Mouse (Mus musculus): ENCODE measurements around the gene Ybx3. TPM values are rescaled to one million over a fixed set of nuclear protein-coding genes. Genes with fewer than 3 reads are reported as not detected.

The Ybx3 gene
- 22.0 and 29.6 TPM in 2 replicates for polyA plus RNA-seq (2015; fragmentation: Nextera tagmentation; extraction: Ambion mirVana)

- Histone ChIP-seq H3K4me1 (replicated peaks) (peaks cover 33% of the 10 kb centered on the region), H3K9ac (peak within 1 kb of the TSS; percentile 91), H3K36me3 (no peaks in the 10 kb centered on the region), H3K4me2 (peak within 1 kb of the TSS; percentile 90), H3K4me3 (peak within 1 kb of the TSS; percentile 88), H3K27me3 (no peaks in the 10 kb centered on the region; the same call in 1 of the 2 replicates), H3K9me3 (no peaks in the 10 kb centered on the region), H3K27ac (replicated peaks) (peak within 1 kb of the TSS; percentile 88)
- under 1% methylated on average over 66 of the region's 107 CpGs for whole genome bisulfite sequencing
- ATAC-seq (ENCODE audit: low FRiP score, low read depth) = peak; percentile 97
Observed at GRCm38 (mm10) chr6:131388040-131389021, at the start of gene Ybx3. Ybx3 (minus strand) TSS chr6:131388476.

GRCm38 (mm10) chr6:131436626-131437025 is 48.4 kb upstream of the Ybx3 start:
- H3K27ac ChIP-seq (replicated peaks) = no peak overlapping the region
- H3K4me1 ChIP-seq (replicated peaks) = peaks cover 9% of the 10 kb centered on the region
- H3K4me3 ChIP-seq = no peak overlapping the region
- H3K27me3 ChIP-seq = no peaks in the 10 kb centered on the region
- H3K4me2 ChIP-seq = no peak overlapping the region
- H3K9ac ChIP-seq = no peak overlapping the region
- no peaks in the 10 kb centered on the region for H3K36me3 ChIP-seq
- ATAC-seq (ENCODE audit: low FRiP score, low read depth) = no peak
- H3K9me3 ChIP-seq = no peaks in the 10 kb centered on the region

GRCm38 (mm10) chr6:131434088-131434487 is 45.8 kb upstream of the Ybx3 start:
- H3K27ac ChIP-seq (replicated peaks) = no peak overlapping the region
- H3K4me2 ChIP-seq = peak overlapping the region; percentile 86
- H3K9me3 ChIP-seq = no peaks in the 10 kb centered on the region
- peak; percentile 39; the same call in 1 of the 2 replicates for ATAC-seq (ENCODE audit: low FRiP score, low read depth)
- H3K36me3 ChIP-seq = no peaks in the 10 kb centered on the region
- no peak overlapping the region for H3K9ac ChIP-seq
- H3K4me1 ChIP-seq (replicated peaks) = peaks cover 9% of the 10 kb centered on the region
- peak overlapping the region; percentile 47 for H3K4me3 ChIP-seq
- 41% methylated on average over 1 of the region's 1 CpGs for WGBS
- H3K27me3 ChIP-seq = no peaks in the 10 kb centered on the region

GRCm38 (mm10) chr6:131433153-131434048 is 45.1 kb upstream of the Ybx3 start:
- Histone ChIP-seq H3K36me3 (no peaks in the 10 kb centered on the region), H3K27me3 (no peaks in the 10 kb centered on the region), H3K27ac (replicated peaks) (no peak overlapping the region), H3K4me2 (peak overlapping the region; percentile 86), H3K4me3 (peak overlapping the region; percentile 47), H3K9ac (peak overlapping the region; percentile 54), H3K9me3 (no peaks in the 10 kb centered on the region), H3K4me1 (replicated peaks) (peaks cover 9% of the 10 kb centered on the region)
- 11% methylated on average over 38 of the region's 39 CpGs for WGBS
- ATAC-seq (ENCODE audit: low FRiP score, low read depth) = peak; percentile 84

GRCm38 (mm10) chr6:131421572-131421971 is 33.3 kb upstream of the Ybx3 start:
- no peak for ATAC-seq (ENCODE audit: low FRiP score, low read depth)
- H3K4me3 ChIP-seq = no peak overlapping the region
- 71% methylated on average over 3 of the region's 3 CpGs for WGBS
- no peak overlapping the region for H3K4me2 ChIP-seq
- H3K27ac ChIP-seq (replicated peaks) = no peak overlapping the region
- H3K36me3 ChIP-seq = no peaks in the 10 kb centered on the region
- no peaks in the 10 kb centered on the region for H3K9me3 ChIP-seq
- no peak overlapping the region for H3K9ac ChIP-seq
- H3K27me3 ChIP-seq = no peaks in the 10 kb centered on the region
- H3K4me1 ChIP-seq (replicated peaks) = no peaks in the 10 kb centered on the region

GRCm38 (mm10) chr6:131419614-131420013 is 31.3 kb upstream of the Ybx3 start:
- Histone ChIP-seq H3K9me3 (no peaks in the 10 kb centered on the region), H3K4me3 (no peak overlapping the region), H3K27ac (replicated peaks) (no peak overlapping the region), H3K27me3 (no peaks in the 10 kb centered on the region), H3K4me2 (no peak overlapping the region), H3K4me1 (replicated peaks) (no peaks in the 10 kb centered on the region), H3K36me3 (no peaks in the 10 kb centered on the region), H3K9ac (no peak overlapping the region)
- ATAC-seq (ENCODE audit: low FRiP score, low read depth) = no peak
- WGBS = 86% methylated on average over 3 of the region's 3 CpGs

GRCm38 (mm10) chr6:131418770-131419169 is 30.5 kb upstream of the Ybx3 start:
- no peak overlapping the region for H3K9ac ChIP-seq
- H3K4me3 ChIP-seq = no peak overlapping the region
- ATAC-seq (ENCODE audit: low FRiP score, low read depth) = peak; percentile 56; the same call in 1 of the 2 replicates

GRCm38 (mm10) chr6:131411116-131411843 is 23.0 kb upstream of the Ybx3 start:
- no peak overlapping the region for H3K27ac ChIP-seq (replicated peaks)
- H3K36me3 ChIP-seq = no peaks in the 10 kb centered on the region
- no peak overlapping the region for H3K4me2 ChIP-seq
- no peaks in the 10 kb centered on the region for H3K4me1 ChIP-seq (replicated peaks)
- H3K27me3 ChIP-seq = no peaks in the 10 kb centered on the region
- 92% methylated on average over 6 of the region's 6 CpGs for WGBS
- no peaks in the 10 kb centered on the region for H3K9me3 ChIP-seq
- no peak overlapping the region for H3K9ac ChIP-seq
- H3K4me3 ChIP-seq = no peak overlapping the region
- ATAC-seq (ENCODE audit: low FRiP score, low read depth) = no peak

More at GRCm38 (mm10) chr6:131418770-131419169, 30.5 kb upstream of the Ybx3 start:
- Histone ChIP-seq H3K4me2 (no peak overlapping the region), H3K9me3 (no peaks in the 10 kb centered on the region), H3K27me3 (no peaks in the 10 kb centered on the region), H3K27ac (replicated peaks) (no peak overlapping the region), H3K4me1 (replicated peaks) (no peaks in the 10 kb centered on the region), H3K36me3 (no peaks in the 10 kb centered on the region)

GRCm38 (mm10) chr6:131406957-131407356 is 18.7 kb upstream of the Ybx3 start:
- Histone ChIP-seq H3K36me3 (no peaks in the 10 kb centered on the region), H3K27me3 (no peaks in the 10 kb centered on the region), H3K4me3 (no peak overlapping the region), H3K27ac (replicated peaks) (no peak overlapping the region), H3K4me2 (no peak overlapping the region), H3K9me3 (no peaks in the 10 kb centered on the region), H3K4me1 (replicated peaks) (no peaks in the 10 kb centered on the region), H3K9ac (no peak overlapping the region)
- no peak for ATAC-seq (ENCODE audit: low FRiP score, low read depth)

- 1% methylated on average over 2 of the region's 2 CpGs for WGBS
- H3K36me3 ChIP-seq = no peaks in the 10 kb centered on the region
- ATAC-seq (ENCODE audit: low FRiP score, low read depth) = no peak
- no peak overlapping the region for H3K4me3 ChIP-seq
- no peak overlapping the region for H3K27ac ChIP-seq (replicated peaks)
- no peak overlapping the region for H3K9ac ChIP-seq
- H3K4me1 ChIP-seq (replicated peaks) = no peaks in the 10 kb centered on the region
- H3K9me3 ChIP-seq = no peaks in the 10 kb centered on the region
- no peaks in the 10 kb centered on the region for H3K27me3 ChIP-seq
- no peak overlapping the region for H3K4me2 ChIP-seq
Observed at GRCm38 (mm10) chr6:131405896-131406295, 17.6 kb upstream of the Ybx3 start.

GRCm38 (mm10) chr6:131405174-131405573 is 16.9 kb upstream of the Ybx3 start:
- no peak for ATAC-seq (ENCODE audit: low FRiP score, low read depth)

More at GRCm38 (mm10) chr6:131405174-131405573, 16.9 kb upstream of the Ybx3 start:
- H3K4me3 ChIP-seq = no peak overlapping the region
- no peaks in the 10 kb centered on the region for H3K36me3 ChIP-seq
- H3K4me1 ChIP-seq (replicated peaks) = no peaks in the 10 kb centered on the region
- H3K27me3 ChIP-seq = no peaks in the 10 kb centered on the region
- no peak overlapping the region for H3K27ac ChIP-seq (replicated peaks)
- H3K9ac ChIP-seq = no peak overlapping the region
- H3K9me3 ChIP-seq = no peaks in the 10 kb centered on the region
- 88% methylated on average over 4 of the region's 4 CpGs for WGBS
- no peak overlapping the region for H3K4me2 ChIP-seq

Data from hindbrain, embryonic 15.5 days (tissue).